Mouse (Mus musculus) kidney, adult 2 months (tissue): ENCODE measurements around the gene Ssh3. TPM values are rescaled to one million over a fixed set of nuclear protein-coding genes. Genes with fewer than 3 reads are reported as not detected.

Source experiments
- DNase-seq: peaks from one replicate; pipeline ENCODE4 v3.0.0; 2021
- H3K27ac ChIP-seq: fragments of 200-500 bp; 2 replicates; pipeline ENCODE4 v1.5.1; 2012; ENCODE audit warnings: low read depth, low read length, control low read depth, inconsistent platforms; ENCODE audit not compliant: insufficient read depth
- H3K27me3 ChIP-seq: fragments of 200-500 bp; replicated peaks from 2 replicates; pipeline ENCODE4 v1.6.1; 2012; ENCODE audit warnings: mild to moderate bottlenecking, moderate library complexity, low read length, inconsistent platforms; ENCODE audit not compliant: control insufficient read depth, insufficient read depth
- H3K36me3 ChIP-seq: fragments of 200-500 bp; 2 replicates; pipeline ENCODE4 v1.6.1; 2012; ENCODE audit warnings: mild to moderate bottlenecking, moderate library complexity, low read length, inconsistent platforms; ENCODE audit not compliant: control insufficient read depth, insufficient read depth
- H3K4me1 ChIP-seq: fragments of 200-500 bp; 2 replicates; pipeline ENCODE4 v1.6.1; 2011; ENCODE audit warnings: low read length; ENCODE audit not compliant: control insufficient read depth, insufficient read depth
- H3K4me3 ChIP-seq: fragments of 200-500 bp; 2 replicates; pipeline ENCODE4 v1.5.1; 2011; ENCODE audit warnings: mild to moderate bottlenecking, low read depth, low read length, control low read depth; ENCODE audit not compliant: insufficient read depth
- CTCF ChIP-seq: fragments of 200-500 bp; conservative IDR thresholded peaks from 2 replicates; pipeline ENCODE4 v1.5.1; 2011; ENCODE audit warnings: low read depth, mild to moderate bottlenecking, control low read depth, low read length, moderate library complexity, mixed read lengths; ENCODE audit not compliant: insufficient read depth, insufficient read length
- POLR2A ChIP-seq: fragments of 200-500 bp; IDR thresholded peaks from one replicate; pipeline ENCODE4 v1.6.1; 2011; ENCODE audit warnings: low read depth, low read length, control low read depth
- WGBS: fragments of 180-500 bp; shearing (Covaris S2); methylation state at CpG from one replicate; pipeline ENCODE4 v1.1.7; 2018; 5-methylcytosine and 5-hydroxymethylcytosine counted together
- polyA plus RNA-seq: library from polyadenylated mRNA; depleted of rRNA; stranded (reverse); fragments of >200 nt; gene quantifications from 2 replicates; pipeline ENCODE4 v1.2.3, GENCODE M21; 2012; rRNA removed

The Ssh3 gene
- polyA plus RNA-seq, 1 experiment: 39.0 TPM

GRCm38 (mm10) chr19:4211891-4212588, 56.9 kb downstream of the Ssh3 start:
- no peak overlapping the region for H3K27ac ChIP-seq
- no peaks in the 10 kb centered on the region for H3K27me3 ChIP-seq
- no peak overlapping the region for H3K4me3 ChIP-seq
- 87% methylated on average over 4 of the region's 4 CpGs for WGBS
- H3K36me3 ChIP-seq: no peaks in the 10 kb centered on the region
- H3K4me1 ChIP-seq: peaks cover 9% of the 10 kb centered on the region
- TF ChIP-seq POLR2A: no peak
- no peak for TF ChIP-seq CTCF
- DNase-seq: no peak

Other genes starting within 250 kb of the Ssh3 start
- 686 and 745 TPM in 2 replicates for gene Gstp1, start 231.2 kb downstream of the Ssh3 start, polyA plus RNA-seq
- gene Gstp2, start 223.2 kb downstream of the Ssh3 start, polyA plus RNA-seq: 11.5 and 36.0 TPM in 2 replicates
- gene Gstp3, start 209.6 kb downstream of the Ssh3 start, polyA plus RNA-seq: 0.72 and 2.3 TPM in 2 replicates
- 0.66 and 0.92 TPM in 2 replicates for gene Cabp2, start 187.6 kb downstream of the Ssh3 start, polyA plus RNA-seq
- gene Cdk2ap2, start 172.0 kb downstream of the Ssh3 start, polyA plus RNA-seq: 134 and 138 TPM in 2 replicates
- gene Pitpnm1, start 169.2 kb downstream of the Ssh3 start, polyA plus RNA-seq: 41.6 and 46.3 TPM in 2 replicates
- gene Aip, start 143.3 kb downstream of the Ssh3 start, polyA plus RNA-seq: 80.5 and 96.2 TPM in 2 replicates
- gene Gpr152, start 129.4 kb downstream of the Ssh3 start, polyA plus RNA-seq: 0.03 and 0.05 TPM in 2 replicates
- 0.12 and 0.20 TPM in 2 replicates for gene Cabp4, start 125.1 kb downstream of the Ssh3 start, polyA plus RNA-seq
- 176 and 181 TPM in 2 replicates for gene Coro1b, start 120.6 kb downstream of the Ssh3 start, polyA plus RNA-seq
- gene Ptprcap, start 115.6 kb downstream of the Ssh3 start, polyA plus RNA-seq: 4.7 and 20.0 TPM in 2 replicates
- gene Rps6kb2, start 105.8 kb downstream of the Ssh3 start, polyA plus RNA-seq: 41.0 and 41.8 TPM in 2 replicates
- gene Carns1, start 93.7 kb downstream of the Ssh3 start, polyA plus RNA-seq: 3.8 and 4.0 TPM in 2 replicates
- gene Tbc1d10c, start 77.9 kb downstream of the Ssh3 start, polyA plus RNA-seq: 2.3 and 9.1 TPM in 2 replicates
- 484 and 509 TPM in 2 replicates for gene Ppp1ca, start 77.1 kb downstream of the Ssh3 start, polyA plus RNA-seq
- gene Rad9a, start 67.5 kb downstream of the Ssh3 start, polyA plus RNA-seq: 18.4 and 19.2 TPM in 2 replicates
- gene Clcf1, start 54.9 kb downstream of the Ssh3 start, polyA plus RNA-seq: 13.6 TPM in 2 replicates
- gene AC109138.7, start 54.8 kb downstream of the Ssh3 start, polyA plus RNA-seq: 3.4 TPM in 1 of 2 replicates, not detected in the other
- gene Pold4, start 37.3 kb downstream of the Ssh3 start, polyA plus RNA-seq: 96.1 and 99.8 TPM in 2 replicates
- 4.2 and 5.1 TPM in 2 replicates for gene Ankrd13d, start 14.0 kb upstream of the Ssh3 start, polyA plus RNA-seq
- 56.7 and 60.3 TPM in 2 replicates for gene Grk2, start 37.0 kb upstream of the Ssh3 start, polyA plus RNA-seq
- 74.3 and 89.5 TPM in 2 replicates for gene Kdm2a, start 129.1 kb upstream of the Ssh3 start, polyA plus RNA-seq
- gene Rhod, start 170.3 kb upstream of the Ssh3 start, polyA plus RNA-seq: 35.1 and 35.6 TPM in 2 replicates
- 4.6 and 9.8 TPM in 2 replicates for gene Syt12, start 208.3 kb upstream of the Ssh3 start, polyA plus RNA-seq
- 2.8 TPM in 2 replicates for gene 2010003K11Rik, start 229.4 kb upstream of the Ssh3 start, polyA plus RNA-seq
- 286 and 295 TPM in 2 replicates for gene Pcx, start 241.3 kb upstream of the Ssh3 start, polyA plus RNA-seq